Mouse (Mus musculus) olfactory bulb, adult 2 months (tissue): ENCODE results near the gene Nanos2.

Experiments
- CTCF ChIP-seq: fragments of 200-500 bp; IDR thresholded peaks from 2 replicates; pipeline ENCODE4 v1.5.1; 2012; ENCODE audit warnings: low read depth, mild to moderate bottlenecking, low read length, moderate library complexity; ENCODE audit not compliant: insufficient read depth
- POLR2A ChIP-seq: fragments of 200-500 bp; IDR thresholded peaks from 2 replicates; pipeline ENCODE4 v1.6.1; 2012; ENCODE audit warnings: mild to moderate bottlenecking, low read depth, low read length, moderate library complexity; ENCODE audit not compliant: insufficient read depth

DNA sequence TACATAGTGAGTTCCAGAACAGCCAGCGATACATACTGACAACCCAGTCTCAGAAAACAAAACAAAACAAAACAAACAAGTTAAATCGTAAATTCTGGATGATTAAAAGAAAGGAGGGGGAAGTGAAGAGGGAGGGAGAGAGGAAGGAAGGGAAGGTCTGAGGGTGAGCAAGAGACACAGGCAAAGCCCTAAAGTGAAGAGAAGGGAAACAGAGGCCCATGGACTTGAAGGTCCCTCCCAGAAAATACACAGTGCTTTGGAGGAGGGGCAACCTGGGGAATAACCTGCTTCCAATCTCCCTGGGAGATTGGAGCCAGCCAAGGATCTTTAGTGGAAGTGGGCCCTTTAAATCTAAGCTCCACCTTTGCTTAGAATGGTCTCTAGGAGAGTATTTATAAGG, at the start of gene Nanos2:
- no peak for TF ChIP-seq CTCF
- TF ChIP-seq POLR2A, result no peak
